Mouse (Mus musculus) embryonic facial prominence, embryonic 12.5 days (tissue): ENCODE data around the gene Aldh6a1. TPM values are rescaled to one million over a fixed set of nuclear protein-coding genes. Genes with fewer than 3 reads are reported as not detected.

Experiments used
- ATAC-seq: fragments of 200-750 bp; cut with Nextera tagmentation; 2 replicates; pipeline ENCODE4 v1.8.0; 2017; ENCODE audit not compliant: insufficient number of reproducible peaks, insufficient read depth, low FRiP score, low TSS enrichment
- H3K27ac ChIP-seq: fragments of 300-500 bp; sonication (generic); 2 replicates; pipeline ENCODE4 v1.5.1; 2016; ENCODE audit warnings: mild to moderate bottlenecking
- H3K27me3 ChIP-seq: fragments of 300-500 bp; sonication (generic); 2 replicates; pipeline ENCODE4 v1.6.1; 2016; ENCODE audit warnings: mild to moderate bottlenecking, moderate library complexity
- H3K36me3 ChIP-seq: fragments of 300-500 bp; sonication (generic); 2 replicates; pipeline ENCODE4 v1.6.1; 2016; ENCODE audit warnings: mild to moderate bottlenecking
- H3K4me1 ChIP-seq: fragments of 300-500 bp; sonication (generic); 2 replicates; pipeline ENCODE4 v1.6.1; 2016
- H3K4me2 ChIP-seq: fragments of 300-500 bp; sonication (generic); replicated peaks from 2 replicates; pipeline ENCODE4 v1.6.1; 2016; ENCODE audit warnings: mild to moderate bottlenecking, moderate library complexity
- H3K4me3 ChIP-seq: fragments of 300-500 bp; sonication (generic); 2 replicates; pipeline ENCODE4 v1.5.1; 2016; ENCODE audit warnings: mild to moderate bottlenecking
- H3K9ac ChIP-seq: fragments of 300-500 bp; sonication (generic); 2 replicates; pipeline ENCODE4 v1.6.1; 2016; ENCODE audit warnings: mild to moderate bottlenecking, moderate library complexity
- H3K9me3 ChIP-seq: fragments of 300-500 bp; sonication (generic); 2 replicates; pipeline ENCODE4 v1.6.1; 2016; ENCODE audit warnings: mild to moderate bottlenecking, moderate library complexity
- WGBS: fragments of 180-500 bp; shearing (Covaris S2); methylation state at CpG from one replicate; pipeline ENCODE4 v1.1.7; 2016; 5-methylcytosine and 5-hydroxymethylcytosine counted together
- polyA plus RNA-seq: library from polyadenylated mRNA; unstranded; fragments of >200 nt; fragmentation: Nextera tagmentation; extraction: Ambion mirVana; gene quantifications from 2 replicates; pipeline ENCODE4 v1.2.1, GENCODE M21; 2016

Aldh6a1 gene
- polyA plus RNA-seq, 1 experiment from 2014 or later, result 35.2 TPM

- Histone ChIP-seq H3K36me3 (no peaks in the 10 kb centered on the region), H3K4me1 (0 out of 2 replicates have a peak, but pooled peaks cover 3% of the 10 kb centered on the region), H3K27me3 (no peaks in the 10 kb centered on the region), H3K9ac (peak within 1 kb of the TSS; percentile 83), H3K4me3 (peak within 1 kb of the TSS; percentile 70), H3K27ac (peak within 1 kb of the TSS; percentile 77), H3K9me3 (no peaks in the 10 kb centered on the region), H3K4me2 (peak within 1 kb of the TSS; percentile 95)
- ATAC-seq, result peak; percentile 82
- 2% methylated on average over 60 of the region's 63 CpGs for WGBS
Measured at GRCm38 (mm10) chr12:84408819-84409507, 41.8 kb downstream of the Aldh6a1 start, which contains the start of the genes Entpd5 and Bbof1. Entpd5 (minus strand) TSS chr12:84409029. Bbof1 (plus strand) TSS chr12:84409071.

GRCm38 (mm10) chr12:84407874-84408818 is 42.7 kb downstream of the Aldh6a1 start:
- Histone ChIP-seq H3K9ac (peak overlapping the region; percentile 83), H3K36me3 (no peaks in the 10 kb centered on the region), H3K27ac (peak overlapping the region; percentile 77), H3K9me3 (no peaks in the 10 kb centered on the region), H3K4me2 (peak overlapping the region; percentile 95), H3K4me1 (0 out of 2 replicates have a peak, but pooled peaks cover 3% of the 10 kb centered on the region), H3K4me3 (peak overlapping the region; percentile 70), H3K27me3 (no peaks in the 10 kb centered on the region)
- peak; percentile 43; the same call in 1 of the 2 replicates for ATAC-seq
- whole genome bisulfite sequencing, result 2% methylated on average over 36 of the region's 52 CpGs

- H3K27ac ChIP-seq, result no peak overlapping the region
- no peak for ATAC-seq
- H3K4me2 ChIP-seq, result no peak overlapping the region
- no peak overlapping the region for H3K9ac ChIP-seq
- 58% methylated on average over 4 of the region's 4 CpGs for WGBS
- no peaks in the 10 kb centered on the region for H3K36me3 ChIP-seq
- 0 out of 2 replicates have a peak, but pooled peaks cover 3% of the 10 kb centered on the region for H3K4me1 ChIP-seq
- no peaks in the 10 kb centered on the region for H3K9me3 ChIP-seq
- H3K4me3 ChIP-seq, result no peak overlapping the region
- H3K27me3 ChIP-seq, result no peaks in the 10 kb centered on the region
Measured at GRCm38 (mm10) chr12:84407259-84407658, 43.5 kb downstream of the Aldh6a1 start.

- 85% methylated on average over 6 of the region's 6 CpGs for WGBS
Measured at GRCm38 (mm10) chr12:84404541-84404940, 46.3 kb downstream of the Aldh6a1 start.

GRCm38 (mm10) chr12:84402923-84403322 is 47.9 kb downstream of the Aldh6a1 start:
- no peak overlapping the region for H3K4me3 ChIP-seq
- no peak for ATAC-seq
- no peak overlapping the region for H3K27ac ChIP-seq
- H3K4me2 ChIP-seq, result no peak overlapping the region
- H3K9me3 ChIP-seq, result no peaks in the 10 kb centered on the region
- H3K9ac ChIP-seq, result no peak overlapping the region
- H3K27me3 ChIP-seq, result no peaks in the 10 kb centered on the region
- WGBS, result 77% methylated on average over 9 of the region's 9 CpGs
- no peaks in the 10 kb centered on the region for H3K36me3 ChIP-seq
- 0 out of 2 replicates have a peak, but pooled peaks cover 3% of the 10 kb centered on the region for H3K4me1 ChIP-seq

More at GRCm38 (mm10) chr12:84404541-84404940, 46.3 kb downstream of the Aldh6a1 start:
- no peaks in the 10 kb centered on the region for H3K36me3 ChIP-seq
- no peak for ATAC-seq
- no peak overlapping the region for H3K9ac ChIP-seq
- no peaks in the 10 kb centered on the region for H3K27me3 ChIP-seq
- no peak overlapping the region for H3K4me2 ChIP-seq
- H3K9me3 ChIP-seq, result no peaks in the 10 kb centered on the region
- H3K4me3 ChIP-seq, result no peak overlapping the region
- H3K27ac ChIP-seq, result no peak overlapping the region
- H3K4me1 ChIP-seq, result 0 out of 2 replicates have a peak, but pooled peaks cover 3% of the 10 kb centered on the region

GRCm38 (mm10) chr12:84400653-84401052 is 50.2 kb downstream of the Aldh6a1 start:
- H3K27ac ChIP-seq, result no peak overlapping the region
- WGBS, result 78% methylated on average over 3 of the region's 3 CpGs
- no peak overlapping the region for H3K9ac ChIP-seq
- no peak overlapping the region for H3K4me2 ChIP-seq
- H3K36me3 ChIP-seq, result no peaks in the 10 kb centered on the region
- no peaks in the 10 kb centered on the region for H3K27me3 ChIP-seq
- no peak overlapping the region for H3K4me3 ChIP-seq
- H3K4me1 ChIP-seq, result no peaks in the 10 kb centered on the region
- H3K9me3 ChIP-seq, result no peaks in the 10 kb centered on the region
- ATAC-seq, result no peak

- H3K27me3 ChIP-seq, result no peaks in the 10 kb centered on the region
- no peaks in the 10 kb centered on the region for H3K36me3 ChIP-seq
- H3K4me1 ChIP-seq, result no peaks in the 10 kb centered on the region
- H3K9ac ChIP-seq, result no peak overlapping the region
- no peaks in the 10 kb centered on the region for H3K9me3 ChIP-seq
- ATAC-seq, result no peak
- no peak overlapping the region for H3K27ac ChIP-seq
- H3K4me3 ChIP-seq, result no peak overlapping the region
- 76% methylated on average over 3 of the region's 3 CpGs for WGBS
- no peak overlapping the region for H3K4me2 ChIP-seq
Measured at GRCm38 (mm10) chr12:84400068-84400467, 50.7 kb downstream of the Aldh6a1 start.

- Histone ChIP-seq H3K4me3 (no peak overlapping the region), H3K9me3 (no peaks in the 10 kb centered on the region), H3K27me3 (no peaks in the 10 kb centered on the region), H3K36me3 (no peaks in the 10 kb centered on the region), H3K4me2 (no peak overlapping the region), H3K9ac (no peak overlapping the region), H3K4me1 (no peaks in the 10 kb centered on the region), H3K27ac (no peak overlapping the region)
- no peak for ATAC-seq
- WGBS, result 76% methylated on average over 9 of the region's 9 CpGs
Measured at GRCm38 (mm10) chr12:84399663-84400062, 51.1 kb downstream of the Aldh6a1 start.

- WGBS, result 63% methylated on average over 9 of the region's 9 CpGs
- ATAC-seq, result no peak
Measured at GRCm38 (mm10) chr12:84399135-84399534, 51.7 kb downstream of the Aldh6a1 start.

GRCm38 (mm10) chr12:84398629-84399028 is 52.2 kb downstream of the Aldh6a1 start:
- WGBS, result 81% methylated on average over 5 of the region's 5 CpGs
- no peak overlapping the region for H3K4me2 ChIP-seq
- H3K27me3 ChIP-seq, result no peaks in the 10 kb centered on the region
- H3K36me3 ChIP-seq, result no peaks in the 10 kb centered on the region
- ATAC-seq, result no peak
- no peak overlapping the region for H3K27ac ChIP-seq
- H3K4me3 ChIP-seq, result no peak overlapping the region
- no peak overlapping the region for H3K9ac ChIP-seq
- H3K4me1 ChIP-seq, result no peaks in the 10 kb centered on the region
- H3K9me3 ChIP-seq, result no peaks in the 10 kb centered on the region

More at GRCm38 (mm10) chr12:84399135-84399534, 51.7 kb downstream of the Aldh6a1 start:
- Histone ChIP-seq H3K9me3 (no peaks in the 10 kb centered on the region), H3K36me3 (no peaks in the 10 kb centered on the region), H3K27ac (no peak overlapping the region), H3K27me3 (no peaks in the 10 kb centered on the region), H3K4me2 (no peak overlapping the region), H3K4me1 (no peaks in the 10 kb centered on the region), H3K4me3 (no peak overlapping the region), H3K9ac (no peak overlapping the region)

GRCm38 (mm10) chr12:84397685-84398084 is 53.1 kb downstream of the Aldh6a1 start:
- no peak for ATAC-seq
- H3K4me1 ChIP-seq, result no peaks in the 10 kb centered on the region
- H3K9me3 ChIP-seq, result no peaks in the 10 kb centered on the region
- no peak overlapping the region for H3K27ac ChIP-seq
- H3K4me2 ChIP-seq, result no peak overlapping the region
- no peak overlapping the region for H3K9ac ChIP-seq
- H3K27me3 ChIP-seq, result no peaks in the 10 kb centered on the region
- H3K36me3 ChIP-seq, result no peaks in the 10 kb centered on the region
- no peak overlapping the region for H3K4me3 ChIP-seq
